Mouse (Mus musculus) stomach, embryonic 16.5 days (tissue): ENCODE measurements around the gene Cmc1. TPM values are rescaled to one million over a fixed set of nuclear protein-coding genes. Genes with fewer than 3 reads are reported as not detected.

Experiments
- ATAC-seq: fragments of 200-750 bp; cut with Nextera tagmentation; 2 replicates; pipeline ENCODE4 v1.8.0; 2017; ENCODE audit warnings: moderate number of reproducible peaks, moderate TSS enrichment; ENCODE audit not compliant: insufficient read depth, low FRiP score
- H3K27ac ChIP-seq: fragments of 300-500 bp; sonication (generic); 2 replicates; pipeline ENCODE4 v1.5.1; 2014; ENCODE audit warnings: low read length
- H3K27me3 ChIP-seq: fragments of 300-500 bp; sonication (generic); 2 replicates; pipeline ENCODE4 v1.6.1; 2014; ENCODE audit warnings: low read length, control low read depth, mixed read lengths; ENCODE audit not compliant: control insufficient read depth, insufficient read depth
- H3K36me3 ChIP-seq: fragments of 300-500 bp; sonication (generic); 2 replicates; pipeline ENCODE4 v1.6.1; 2014; ENCODE audit warnings: low read length; ENCODE audit not compliant: control insufficient read depth, insufficient read depth
- H3K4me1 ChIP-seq: fragments of 300-500 bp; sonication (generic); 2 replicates; pipeline ENCODE4 v1.6.1; 2014; ENCODE audit warnings: low read length, control low read depth, mixed read lengths; ENCODE audit not compliant: control insufficient read depth, insufficient read depth
- H3K4me2 ChIP-seq: fragments of 300-500 bp; sonication (generic); 2 replicates; pipeline ENCODE4 v1.6.1; 2014; ENCODE audit warnings: low read depth, low read length, mixed read lengths
- H3K4me3 ChIP-seq: fragments of 300-500 bp; sonication (generic); replicated peaks from 2 replicates; pipeline ENCODE4 v1.5.1; 2014; ENCODE audit warnings: mild to moderate bottlenecking, low read length
- H3K9ac ChIP-seq: fragments of 300-500 bp; sonication (generic); 2 replicates; pipeline ENCODE4 v1.6.1; 2014; ENCODE audit warnings: low read length
- H3K9me3 ChIP-seq: fragments of 300-500 bp; sonication (generic); replicated peaks from 2 replicates; pipeline ENCODE4 v1.6.1; 2016; ENCODE audit warnings: low read length, control low read depth; ENCODE audit not compliant: control insufficient read depth
- WGBS: fragments of 180-500 bp; shearing (Covaris S2); extraction: QIAGEN DNeasy Blood & Tissue Kit; methylation state at CpG from one replicate; pipeline ENCODE4 v1.1.7; 2014; 5-methylcytosine and 5-hydroxymethylcytosine counted together
- polyA plus RNA-seq: library from polyadenylated mRNA; unstranded; fragments of >200 nt; fragmentation: Nextera tagmentation; extraction: Ambion mirVana; gene quantifications from 2 replicates; pipeline ENCODE4 v1.2.1, GENCODE M21; 2015

Cmc1 gene
- 42.1 and 49.8 TPM in 2 replicates for polyA plus RNA-seq

DNA sequence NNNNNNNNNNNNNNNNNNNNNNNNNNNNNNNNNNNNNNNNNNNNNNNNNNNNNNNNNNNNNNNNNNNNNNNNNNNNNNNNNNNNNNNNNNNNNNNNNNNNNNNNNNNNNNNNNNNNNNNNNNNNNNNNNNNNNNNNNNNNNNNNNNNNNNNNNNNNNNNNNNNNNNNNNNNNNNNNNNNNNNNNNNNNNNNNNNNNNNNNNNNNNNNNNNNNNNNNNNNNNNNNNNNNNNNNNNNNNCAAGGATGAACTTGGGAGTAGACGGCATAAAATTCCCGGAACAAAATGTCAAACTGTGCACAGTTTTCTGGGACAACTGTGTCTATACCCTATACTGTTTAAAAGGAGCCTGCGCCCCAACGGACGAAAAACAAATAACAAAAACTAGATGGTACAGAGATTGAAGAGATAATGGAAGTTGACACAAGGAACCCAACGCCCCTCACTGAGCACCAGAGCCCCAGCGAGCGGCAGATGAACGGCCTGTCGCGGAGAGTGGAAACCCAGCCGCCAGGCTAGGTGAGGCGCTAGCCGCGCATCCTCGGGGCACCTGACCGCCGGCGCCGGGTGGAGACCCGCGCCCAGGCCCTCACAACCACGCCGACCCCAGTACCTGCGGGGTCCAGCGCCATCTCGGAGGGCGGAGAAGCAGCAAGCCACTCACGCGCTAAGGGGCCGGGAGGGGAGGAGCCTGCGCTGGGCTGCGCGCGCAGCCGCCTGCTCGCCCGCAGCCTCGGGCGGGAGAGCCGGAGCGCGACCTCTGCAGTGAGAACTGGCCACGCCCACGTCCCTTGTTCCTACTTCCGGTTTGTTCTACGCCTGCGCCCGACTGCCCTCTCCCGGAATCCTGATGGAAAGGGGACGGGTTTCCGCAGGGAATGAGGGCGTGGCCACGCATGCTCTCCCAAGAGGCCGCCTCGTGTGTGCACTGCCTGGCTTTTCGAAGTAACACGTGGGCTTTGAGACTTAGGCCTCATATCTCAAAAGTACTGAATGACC lies at the start of gene Cmc1:
Gene Cmc1 (minus strand): TSS at position 771 of the 996 bp plus-strand sequence.
- WGBS, result under 1% methylated on average over 58 of the region's 58 CpGs
- no peaks in the 10 kb centered on the region for H3K27me3 ChIP-seq
- peak within 1 kb of the TSS; percentile 83 for H3K4me2 ChIP-seq
- no peaks in the 10 kb centered on the region for H3K9me3 ChIP-seq
- H3K36me3 ChIP-seq, result 0 out of 2 replicates have a peak, but pooled peaks cover 2% of the 10 kb centered on the region
- H3K4me3 ChIP-seq, result peak within 1 kb of the TSS; percentile 74
- peak within 1 kb of the TSS; percentile 34 for H3K27ac ChIP-seq
- peak within 1 kb of the TSS; percentile 81 for H3K9ac ChIP-seq
- ATAC-seq, result peak; percentile 98
- H3K4me1 ChIP-seq, result peaks cover 6% of the 10 kb centered on the region; the same call in 1 of the 2 replicates

DNA sequence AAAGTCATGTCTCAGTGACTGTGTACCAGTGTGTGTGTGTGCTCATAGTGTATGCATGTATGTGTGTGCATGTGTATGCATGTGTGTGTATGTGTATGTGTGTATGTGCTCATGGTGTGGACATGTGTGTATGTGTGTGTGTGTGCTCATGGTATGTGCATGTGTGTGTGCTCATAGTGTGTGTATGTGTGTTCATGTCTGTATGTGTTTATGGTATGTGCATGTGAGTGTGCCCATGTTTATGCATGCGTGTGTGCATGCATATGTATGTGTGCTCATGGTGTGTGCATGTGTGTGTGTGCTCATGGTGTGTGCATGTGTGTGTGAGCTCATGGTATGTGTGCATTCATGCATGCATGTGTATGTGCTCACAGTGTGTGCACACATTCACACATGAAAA lies 48.6 kb upstream of the Cmc1 start:
- Histone ChIP-seq H3K27me3 (no peaks in the 10 kb centered on the region), H3K4me2 (no peak overlapping the region), H3K27ac (no peak overlapping the region), H3K4me3 (no peak overlapping the region), H3K36me3 (no peaks in the 10 kb centered on the region), H3K9ac (no peak overlapping the region), H3K4me1 (no peaks in the 10 kb centered on the region), H3K9me3 (no peaks in the 10 kb centered on the region)
- ATAC-seq, result no peak
- WGBS, result 93% methylated on average over 1 of the region's 1 CpGs

DNA sequence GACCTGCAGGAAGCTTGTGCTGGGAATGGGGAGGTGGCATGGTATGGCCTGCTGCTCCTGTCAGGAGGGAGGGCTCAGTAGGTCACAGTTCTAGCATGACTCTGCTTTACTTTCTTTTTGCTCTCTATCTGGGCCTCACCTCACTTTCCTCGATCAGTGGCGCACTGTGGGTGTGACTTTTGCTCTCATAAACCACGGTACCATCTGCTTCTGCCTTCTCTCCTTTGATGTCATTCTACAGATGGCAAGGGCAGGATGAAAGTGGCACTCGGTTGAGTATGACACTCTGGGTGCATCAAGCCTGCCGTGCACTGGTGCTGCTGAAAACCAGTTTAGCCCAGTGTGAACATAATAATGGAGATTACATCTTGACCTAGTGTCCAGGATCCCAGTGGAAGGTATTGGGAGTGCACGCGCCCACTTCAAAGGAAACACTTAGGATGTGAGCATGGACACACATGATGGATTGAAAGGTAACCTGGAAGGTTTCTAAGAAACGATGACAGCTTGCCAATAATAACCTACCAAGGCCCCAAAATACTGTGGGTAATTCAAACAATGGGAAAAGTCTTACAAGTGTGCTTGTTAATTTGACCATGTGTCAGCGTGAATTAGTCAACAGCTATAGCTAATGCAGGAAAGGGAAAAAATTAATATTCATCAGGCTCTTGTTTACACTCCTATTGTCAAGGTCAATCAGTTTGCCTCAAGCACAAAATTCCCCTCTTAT lies 46.8 kb upstream of the Cmc1 start:
- no peak overlapping the region for H3K4me2 ChIP-seq
- no peak for ATAC-seq
- no peak overlapping the region for H3K27ac ChIP-seq
- H3K4me1 ChIP-seq, result no peaks in the 10 kb centered on the region
- no peaks in the 10 kb centered on the region for H3K9me3 ChIP-seq
- H3K36me3 ChIP-seq, result no peaks in the 10 kb centered on the region
- no peaks in the 10 kb centered on the region for H3K27me3 ChIP-seq
- no peak overlapping the region for H3K4me3 ChIP-seq
- 83% methylated on average over 9 of the region's 9 CpGs for WGBS
- H3K9ac ChIP-seq, result no peak overlapping the region

DNA sequence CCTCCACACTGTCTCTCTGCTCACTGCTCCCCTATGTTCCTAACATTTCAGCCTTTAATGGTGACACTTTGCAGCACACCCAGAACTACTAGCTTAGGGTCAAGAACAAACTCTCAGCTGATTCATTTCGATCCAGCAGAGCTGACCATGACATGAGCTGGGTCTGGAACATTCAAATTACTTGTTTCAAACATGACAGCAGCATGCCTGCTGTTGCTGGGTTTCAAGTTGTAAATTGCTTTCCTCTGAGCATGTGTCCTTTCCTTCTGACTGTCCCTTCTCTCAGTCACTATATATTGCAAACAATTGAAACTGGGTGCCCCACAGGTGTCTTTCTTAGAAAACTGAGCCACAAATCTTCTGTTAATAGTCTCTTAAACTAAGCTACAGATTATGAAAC lies 43.3 kb upstream of the Cmc1 start:
- no peaks in the 10 kb centered on the region for H3K4me1 ChIP-seq
- no peak overlapping the region for H3K9ac ChIP-seq
- H3K9me3 ChIP-seq, result no peaks in the 10 kb centered on the region
- no peak overlapping the region for H3K27ac ChIP-seq
- no peaks in the 10 kb centered on the region for H3K36me3 ChIP-seq
- WGBS, result 75% methylated on average over 1 of the region's 1 CpGs
- no peaks in the 10 kb centered on the region for H3K27me3 ChIP-seq
- ATAC-seq, result no peak
- no peak overlapping the region for H3K4me2 ChIP-seq
- H3K4me3 ChIP-seq, result no peak overlapping the region

DNA sequence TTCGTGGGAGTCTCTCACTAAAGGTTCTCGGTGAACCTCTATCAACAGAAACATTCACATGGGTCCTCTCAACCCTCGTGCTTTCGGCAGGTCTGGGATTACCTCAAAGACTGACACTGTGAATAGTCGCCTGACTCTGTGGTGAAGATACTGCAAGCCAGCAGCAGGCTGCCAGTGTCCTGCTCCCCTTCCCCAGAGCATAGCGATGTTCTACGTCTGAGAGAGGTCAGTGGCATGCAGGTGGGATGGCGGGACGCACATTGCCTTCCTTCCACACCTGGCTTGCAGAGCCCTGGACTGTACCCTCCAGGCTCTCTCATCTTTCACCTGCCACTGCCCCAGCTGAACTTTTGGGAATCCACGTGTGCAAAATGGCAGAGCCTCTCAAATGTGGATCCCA lies 41.3 kb upstream of the Cmc1 start:
- H3K9ac ChIP-seq, result no peak overlapping the region
- H3K4me1 ChIP-seq, result no peaks in the 10 kb centered on the region
- H3K9me3 ChIP-seq, result no peaks in the 10 kb centered on the region
- no peak overlapping the region for H3K4me3 ChIP-seq
- no peak overlapping the region for H3K4me2 ChIP-seq
- WGBS, result 74% methylated on average over 10 of the region's 10 CpGs
- no peak overlapping the region for H3K27ac ChIP-seq
- no peak for ATAC-seq
- no peaks in the 10 kb centered on the region for H3K36me3 ChIP-seq
- no peaks in the 10 kb centered on the region for H3K27me3 ChIP-seq

DNA sequence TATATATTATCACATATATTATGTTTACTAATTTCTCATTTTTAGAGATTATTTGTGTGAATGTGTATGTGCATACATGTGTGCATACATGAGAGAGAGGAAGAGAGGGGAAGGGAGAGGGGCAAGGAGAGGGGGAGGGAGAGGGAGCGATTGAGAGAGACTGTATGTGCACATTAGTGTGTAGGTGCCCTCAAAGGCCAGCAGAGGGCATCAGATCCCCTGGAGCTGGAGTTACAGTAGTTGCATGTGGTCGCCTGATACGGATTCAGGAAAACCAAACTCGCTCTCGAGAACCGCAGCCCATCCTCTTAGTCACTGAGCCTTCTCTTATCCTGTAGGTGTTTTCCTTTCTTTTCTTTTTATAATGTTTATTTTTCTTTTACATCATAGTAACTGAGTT lies 38.4 kb upstream of the Cmc1 start:
- Histone ChIP-seq H3K4me3 (no peak overlapping the region), H3K27ac (no peak overlapping the region), H3K27me3 (no peaks in the 10 kb centered on the region), H3K4me2 (no peak overlapping the region), H3K9ac (no peak overlapping the region), H3K9me3 (no peaks in the 10 kb centered on the region), H3K4me1 (no peaks in the 10 kb centered on the region), H3K36me3 (no peaks in the 10 kb centered on the region)
- ATAC-seq, result no peak
- 89% methylated on average over 6 of the region's 6 CpGs for WGBS

DNA sequence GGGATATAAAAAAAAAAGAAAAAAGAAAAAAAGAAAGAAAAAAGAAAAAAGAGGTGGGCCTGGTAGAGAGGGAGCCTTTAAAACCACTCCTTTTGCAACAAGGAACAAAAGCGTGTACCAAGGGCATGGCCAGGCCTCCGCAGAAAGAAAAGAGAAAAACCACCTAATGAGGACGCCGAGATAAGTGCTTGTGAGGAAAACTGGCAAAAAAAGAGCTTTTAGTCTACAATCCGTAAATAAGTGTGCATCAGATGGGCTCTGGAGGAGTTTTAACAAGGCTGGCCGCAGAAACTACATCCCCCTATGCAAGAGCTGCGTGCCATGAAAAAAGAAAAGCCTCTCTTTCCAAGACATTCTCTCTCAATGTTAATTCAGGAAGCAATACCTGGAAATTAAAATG lies 37.4 kb upstream of the Cmc1 start:
- no peaks in the 10 kb centered on the region for H3K36me3 ChIP-seq

DNA sequence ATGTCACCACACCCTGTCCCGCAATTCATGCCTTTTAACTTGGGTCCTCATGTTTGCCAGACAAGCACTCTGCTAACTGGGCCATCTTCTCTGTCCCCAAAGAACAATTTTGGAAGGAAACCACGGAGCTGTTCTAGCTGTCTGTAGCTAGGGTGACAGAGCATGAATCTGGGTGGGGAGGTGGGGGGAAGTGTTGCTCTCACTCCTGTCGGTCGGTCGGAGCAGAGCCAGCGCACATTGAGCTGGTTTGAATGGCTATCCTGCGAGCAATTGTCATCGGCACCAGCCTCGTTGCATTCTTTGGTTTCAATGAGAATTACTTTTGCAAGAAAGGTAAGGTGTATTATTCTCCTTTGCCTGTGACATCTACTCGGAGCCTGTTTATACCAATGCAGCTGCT lies 36.8 kb upstream of the Cmc1 start:
- WGBS, result 80% methylated on average over 10 of the region's 10 CpGs
- Histone ChIP-seq H3K9ac (no peak overlapping the region), H3K27ac (no peak overlapping the region), H3K4me2 (no peak overlapping the region), H3K9me3 (no peaks in the 10 kb centered on the region), H3K27me3 (no peaks in the 10 kb centered on the region), H3K36me3 (no peaks in the 10 kb centered on the region), H3K4me1 (no peaks in the 10 kb centered on the region), H3K4me3 (no peak overlapping the region)
- no peak for ATAC-seq

More for the DNA sequence above, 37.4 kb upstream of the Cmc1 start:
- no peak for ATAC-seq
- H3K27me3 ChIP-seq, result no peaks in the 10 kb centered on the region
- no peaks in the 10 kb centered on the region for H3K9me3 ChIP-seq
- H3K9ac ChIP-seq, result no peak overlapping the region
- H3K4me2 ChIP-seq, result no peak overlapping the region
- WGBS, result 77% methylated on average over 7 of the region's 7 CpGs
- H3K4me3 ChIP-seq, result no peak overlapping the region
- no peaks in the 10 kb centered on the region for H3K4me1 ChIP-seq
- no peak overlapping the region for H3K27ac ChIP-seq
